Mouse (Mus musculus): ENCODE data around the gene Snrpc.

Gene Snrpc

GRCm38 (mm10) chr17:27859131-27859530, 21.2 kb downstream of the Snrpc start:
- DNase-seq (ENCODE audit: extremely low spot score, low read depth, low spot score) = no peak

GRCm38 (mm10) chr17:27865461-27865860, 27.5 kb downstream of the Snrpc start:
- DNase-seq (ENCODE audit: extremely low spot score, low read depth, low spot score) = no peak

GRCm38 (mm10) chr17:27866737-27867136, 28.8 kb downstream of the Snrpc start:
- DNase-seq (ENCODE audit: extremely low spot score, low read depth, low spot score) = no peak

GRCm38 (mm10) chr17:27871851-27872250, 33.9 kb downstream of the Snrpc start:
- no peak for DNase-seq (ENCODE audit: extremely low spot score, low read depth, low spot score)

- no peak for DNase-seq (ENCODE audit: extremely low spot score, low read depth, low spot score)
Measured at GRCm38 (mm10) chr17:27873583-27873982, 35.6 kb downstream of the Snrpc start.

GRCm38 (mm10) chr17:27874510-27874909, 36.6 kb downstream of the Snrpc start:
- DNase-seq (ENCODE audit: extremely low spot score, low read depth, low spot score) = no peak

GRCm38 (mm10) chr17:27881518-27881917, 43.6 kb downstream of the Snrpc start:
- DNase-seq (ENCODE audit: extremely low spot score, low read depth, low spot score) = no peak

GRCm38 (mm10) chr17:27883129-27883528, 45.2 kb downstream of the Snrpc start:
- DNase-seq (ENCODE audit: extremely low spot score, low read depth, low spot score) = no peak

GRCm38 (mm10) chr17:27883994-27884393, 46.0 kb downstream of the Snrpc start:
- no peak for DNase-seq (ENCODE audit: extremely low spot score, low read depth, low spot score)

GRCm38 (mm10) chr17:27886499-27887210, 48.7 kb downstream of the Snrpc start:
- no peak for DNase-seq (ENCODE audit: extremely low spot score, low read depth, low spot score)

All from hindlimb bud, embryonic 11.5 days (tissue).